Mouse (Mus musculus): ENCODE measurements around the gene Cmtr1. TPM values are rescaled to one million over a fixed set of nuclear protein-coding genes. Genes with fewer than 3 reads are reported as not detected.
A peak's percentile ranks its signal among the peaks of the same experiment; 100 is the strongest.

Cmtr1 gene
- polyA plus RNA-seq, 1 experiment from 2014 or later: 130 TPM

DNA sequence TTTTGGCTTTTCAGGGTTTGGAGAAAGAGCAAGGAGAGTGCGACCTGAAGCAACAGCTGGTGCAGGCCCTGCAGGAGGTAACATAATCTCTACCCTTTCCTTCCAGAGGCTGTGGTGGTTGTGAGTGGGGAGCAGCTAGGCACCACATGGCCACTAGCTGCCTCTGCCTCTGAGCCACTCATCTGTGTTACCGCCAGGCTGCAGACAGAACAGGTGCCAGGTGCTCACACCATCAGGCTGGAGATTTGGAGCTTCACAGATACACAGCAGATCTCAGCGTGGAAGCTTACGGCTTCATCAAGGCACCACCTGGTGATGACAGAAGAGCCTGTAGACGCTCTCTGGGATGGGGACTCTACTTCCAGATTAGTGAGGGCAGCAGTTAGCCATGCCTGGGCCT is 31.4 kb upstream of the Cmtr1 start:
- H3K9ac ChIP-seq (ENCODE audit: low read depth, low read length): no peak overlapping the region

DNA sequence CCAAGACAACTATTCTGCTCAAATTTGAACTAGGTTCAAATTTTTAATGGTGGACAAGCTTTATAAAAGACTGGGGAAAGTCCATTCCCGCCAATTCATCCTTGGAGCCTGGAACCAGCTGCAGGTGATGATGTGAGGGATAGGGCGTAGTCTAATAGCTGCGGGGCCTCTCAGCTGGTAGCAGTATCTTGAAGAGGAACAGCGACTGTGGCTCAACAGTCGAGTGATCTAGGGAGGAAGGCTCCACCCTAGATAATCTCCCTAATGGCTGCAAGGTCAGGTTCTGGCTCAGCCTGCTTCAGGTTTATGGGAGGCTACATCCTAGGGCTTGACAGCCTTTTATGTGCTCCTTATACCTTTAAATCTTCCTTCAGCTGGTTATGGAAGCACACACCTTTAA is 30.8 kb upstream of the Cmtr1 start:
- Histone ChIP-seq H3K4me3 (ENCODE audit: low read depth, low read length) (no peak overlapping the region), H3K27ac (ENCODE audit: low read depth, low read length) (no peak overlapping the region; the same call in 1 of the 2 replicates), H3K27me3 (replicated peaks; ENCODE audit: control insufficient read depth, insufficient read depth, low read length) (no peaks in the 10 kb centered on the region), H3K4me1 (replicated peaks; ENCODE audit: control insufficient read depth, insufficient read depth, low read length) (peaks cover 13% of the 10 kb centered on the region), H3K9ac (ENCODE audit: low read depth, low read length) (no peak overlapping the region), H3K9me3 (ENCODE audit: control insufficient read depth, low read length) (no peaks in the 10 kb centered on the region), H3K36me3 (ENCODE audit: control insufficient read depth, insufficient read depth, low read length) (peaks cover 53% of the 10 kb centered on the region), H3K4me2 (no peak overlapping the region)
- DNase-seq (ENCODE audit: low spot score) (no peak), ATAC-seq (replicated peaks; ENCODE audit: low FRiP score) (peak; percentile 77)
- WGBS: 59% methylated on average over 5 of the region's 5 CpGs

More for the DNA sequence above, 31.4 kb upstream of the Cmtr1 start:
- DNase-seq (ENCODE audit: low spot score): no peak
- Histone ChIP-seq H3K27me3 (replicated peaks; ENCODE audit: control insufficient read depth, insufficient read depth, low read length) (no peaks in the 10 kb centered on the region), H3K36me3 (ENCODE audit: control insufficient read depth, insufficient read depth, low read length) (peaks cover 55% of the 10 kb centered on the region), H3K9me3 (ENCODE audit: control insufficient read depth, low read length) (no peaks in the 10 kb centered on the region), H3K4me1 (replicated peaks; ENCODE audit: control insufficient read depth, insufficient read depth, low read length) (peaks cover 13% of the 10 kb centered on the region), H3K4me3 (ENCODE audit: low read depth, low read length) (no peak overlapping the region), H3K27ac (ENCODE audit: low read depth, low read length) (no peak overlapping the region), H3K4me2 (no peak overlapping the region)
- no peak for ATAC-seq (replicated peaks; ENCODE audit: low FRiP score)
- 84% methylated on average over 5 of the region's 5 CpGs for WGBS

DNA sequence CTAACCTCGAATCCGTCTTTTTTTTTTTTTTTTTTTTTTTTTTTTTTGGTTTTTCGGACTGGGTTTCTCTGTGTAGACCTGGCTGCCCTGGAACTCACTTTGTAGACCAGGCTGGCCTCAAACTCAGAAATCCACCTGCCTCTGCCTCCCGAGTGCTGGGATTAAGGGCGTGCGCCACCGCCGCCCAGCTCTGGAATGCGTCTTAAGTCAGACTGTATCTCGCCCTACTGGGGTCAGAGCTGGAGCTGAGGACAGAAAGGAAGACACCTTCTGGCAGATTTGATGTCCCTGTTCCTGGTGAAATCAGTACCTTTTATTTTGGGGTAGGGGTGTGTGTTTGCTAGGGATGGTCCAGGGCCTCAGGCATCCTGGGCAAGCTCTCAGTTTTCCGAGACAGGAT is 28.1 kb upstream of the Cmtr1 start:
- ATAC-seq (replicated peaks; ENCODE audit: low FRiP score) (no peak), DNase-seq (ENCODE audit: low spot score) (no peak)
- H3K36me3 ChIP-seq (ENCODE audit: control insufficient read depth, insufficient read depth, low read length): peaks cover 54% of the 10 kb centered on the region
- H3K9me3 ChIP-seq (ENCODE audit: control insufficient read depth, low read length): no peaks in the 10 kb centered on the region
- no peak overlapping the region for H3K27ac ChIP-seq (ENCODE audit: low read depth, low read length)
- whole genome bisulfite sequencing: 94% methylated on average over 11 of the region's 11 CpGs
- H3K4me2 ChIP-seq: no peak overlapping the region
- no peaks in the 10 kb centered on the region for H3K27me3 ChIP-seq (replicated peaks; ENCODE audit: control insufficient read depth, insufficient read depth, low read length)
- peaks cover 24% of the 10 kb centered on the region for H3K4me1 ChIP-seq (replicated peaks; ENCODE audit: control insufficient read depth, insufficient read depth, low read length)
- H3K4me3 ChIP-seq (ENCODE audit: low read depth, low read length): no peak overlapping the region
- no peak overlapping the region for H3K9ac ChIP-seq (ENCODE audit: low read depth, low read length)

DNA sequence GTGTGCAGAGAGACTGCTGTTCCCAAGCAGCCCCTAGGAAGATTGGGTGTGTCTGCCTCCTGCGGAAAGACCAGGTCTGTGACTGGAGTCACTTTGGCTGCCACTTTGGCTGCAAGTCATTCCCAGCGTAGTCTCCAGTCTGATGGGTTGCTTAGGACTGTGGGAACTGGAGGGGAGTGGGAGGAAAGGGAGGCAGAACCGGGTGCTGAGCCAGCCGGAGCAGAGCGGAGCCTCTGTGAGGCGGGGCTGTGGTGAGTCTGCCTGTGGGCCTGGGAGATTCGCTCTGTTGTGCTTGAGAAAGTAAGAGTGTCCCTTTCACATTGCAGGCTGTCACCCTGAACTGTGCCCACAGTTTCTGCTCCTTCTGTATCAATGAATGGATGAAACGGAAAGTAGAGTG is 24.9 kb upstream of the Cmtr1 start:
- no peak for DNase-seq (ENCODE audit: low spot score)
- H3K4me2 ChIP-seq: no peak overlapping the region
- H3K9ac ChIP-seq (ENCODE audit: low read depth, low read length): no peak overlapping the region
- H3K27ac ChIP-seq (ENCODE audit: low read depth, low read length): no peak overlapping the region
- H3K27me3 ChIP-seq (replicated peaks; ENCODE audit: control insufficient read depth, insufficient read depth, low read length): no peaks in the 10 kb centered on the region
- ATAC-seq (replicated peaks; ENCODE audit: low FRiP score): no peak
- H3K4me1 ChIP-seq (replicated peaks; ENCODE audit: control insufficient read depth, insufficient read depth, low read length): peaks cover 23% of the 10 kb centered on the region
- H3K9me3 ChIP-seq (ENCODE audit: control insufficient read depth, low read length): no peaks in the 10 kb centered on the region
- WGBS: 88% methylated on average over 8 of the region's 8 CpGs
- H3K36me3 ChIP-seq (ENCODE audit: control insufficient read depth, insufficient read depth, low read length): peaks cover 48% of the 10 kb centered on the region
- no peak overlapping the region for H3K4me3 ChIP-seq (ENCODE audit: low read depth, low read length)

DNA sequence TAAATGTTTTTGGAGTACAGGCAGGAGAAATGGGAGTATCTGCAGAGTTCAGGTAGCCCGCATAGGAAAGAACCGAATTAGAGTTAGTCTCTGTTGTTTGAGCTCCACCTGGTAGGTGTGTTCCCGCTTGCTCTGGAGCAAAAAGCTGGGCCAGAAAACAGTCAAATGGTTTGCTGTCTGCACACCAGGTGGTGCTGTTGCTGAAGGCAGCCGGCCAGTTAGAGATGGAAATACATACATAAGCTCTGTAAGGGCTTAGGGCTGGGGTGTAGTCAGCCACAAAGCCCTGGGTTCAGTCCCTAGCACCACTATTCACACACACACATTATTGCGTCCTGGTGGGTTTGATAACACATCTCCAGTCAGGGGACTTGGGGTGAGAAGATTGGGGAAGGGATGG is 24.3 kb upstream of the Cmtr1 start:
- H3K27me3 ChIP-seq (replicated peaks; ENCODE audit: control insufficient read depth, insufficient read depth, low read length): no peaks in the 10 kb centered on the region
- peaks cover 23% of the 10 kb centered on the region for H3K4me1 ChIP-seq (replicated peaks; ENCODE audit: control insufficient read depth, insufficient read depth, low read length)
- no peak overlapping the region for H3K9ac ChIP-seq (ENCODE audit: low read depth, low read length)
- no peak overlapping the region for H3K27ac ChIP-seq (ENCODE audit: low read depth, low read length)
- H3K9me3 ChIP-seq (ENCODE audit: control insufficient read depth, low read length): no peaks in the 10 kb centered on the region
- ATAC-seq (replicated peaks; ENCODE audit: low FRiP score): no peak
- DNase-seq (ENCODE audit: low spot score): no peak
- 69% methylated on average over 5 of the region's 5 CpGs for WGBS
- H3K36me3 ChIP-seq (ENCODE audit: control insufficient read depth, insufficient read depth, low read length): peaks cover 48% of the 10 kb centered on the region
- no peak overlapping the region for H3K4me3 ChIP-seq (ENCODE audit: low read depth, low read length)
- no peak overlapping the region for H3K4me2 ChIP-seq

DNA sequence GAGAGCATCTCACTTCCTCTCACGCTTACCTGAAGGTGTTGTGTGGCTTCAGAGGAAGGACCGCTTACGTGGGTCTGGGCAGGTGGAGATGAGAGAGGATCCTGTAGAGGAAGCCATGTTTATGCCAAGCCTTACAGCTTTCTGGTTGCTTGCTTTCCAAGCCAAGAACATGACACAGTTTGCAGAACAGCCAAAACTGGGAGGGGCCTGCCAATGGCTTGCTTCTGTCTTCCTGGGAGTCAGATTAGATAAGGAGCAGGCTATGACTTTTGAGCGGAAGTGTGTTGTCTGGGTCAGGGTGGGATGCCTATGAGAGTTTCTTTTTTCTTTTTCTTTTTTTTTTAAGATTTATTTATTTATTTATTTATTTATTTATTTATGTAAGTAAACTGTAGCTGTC is 23.0 kb upstream of the Cmtr1 start:
- Histone ChIP-seq H3K9ac (ENCODE audit: low read depth, low read length) (no peak overlapping the region), H3K27ac (ENCODE audit: low read depth, low read length) (no peak overlapping the region), H3K36me3 (ENCODE audit: control insufficient read depth, insufficient read depth, low read length) (peaks cover 46% of the 10 kb centered on the region), H3K4me2 (peak overlapping the region; percentile 35; the same call in 1 of the 2 replicates), H3K4me1 (replicated peaks; ENCODE audit: control insufficient read depth, insufficient read depth, low read length) (peaks cover 23% of the 10 kb centered on the region), H3K9me3 (ENCODE audit: control insufficient read depth, low read length) (no peaks in the 10 kb centered on the region), H3K27me3 (replicated peaks; ENCODE audit: control insufficient read depth, insufficient read depth, low read length) (no peaks in the 10 kb centered on the region), H3K4me3 (ENCODE audit: low read depth, low read length) (no peak overlapping the region)
- ATAC-seq (replicated peaks; ENCODE audit: low FRiP score): peak; percentile 68; the same call in 1 of the 2 replicates
- 79% methylated on average over 4 of the region's 4 CpGs for WGBS
- DNase-seq (ENCODE audit: low spot score): no peak

DNA sequence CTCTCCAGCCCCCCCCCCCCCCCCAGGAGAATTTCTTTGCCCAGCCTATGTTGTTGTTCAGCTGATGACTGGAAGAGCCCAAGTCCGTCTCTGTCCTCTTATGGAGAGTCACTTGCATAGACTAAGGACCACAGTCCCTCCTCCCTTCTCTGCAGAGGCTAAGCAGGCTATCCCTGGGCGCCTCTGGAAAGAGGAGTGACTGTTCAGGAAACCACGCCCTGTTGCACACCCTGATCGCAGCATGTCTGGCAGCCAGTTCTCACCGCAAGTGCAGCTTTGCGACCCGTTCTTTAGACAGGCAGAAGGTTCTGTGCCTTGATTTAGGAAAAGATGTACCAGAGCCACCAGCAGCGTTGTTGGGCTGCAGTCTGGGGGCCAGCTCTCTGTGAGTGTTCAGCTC is 22.5 kb upstream of the Cmtr1 start:
- no peak overlapping the region for H3K27ac ChIP-seq (ENCODE audit: low read depth, low read length)
- no peaks in the 10 kb centered on the region for H3K9me3 ChIP-seq (ENCODE audit: control insufficient read depth, low read length)
- 47% methylated on average over 8 of the region's 8 CpGs for WGBS
- peak overlapping the region; percentile 20; the same call in 1 of the 2 replicates for H3K4me2 ChIP-seq
- peaks cover 23% of the 10 kb centered on the region for H3K4me1 ChIP-seq (replicated peaks; ENCODE audit: control insufficient read depth, insufficient read depth, low read length)
- H3K27me3 ChIP-seq (replicated peaks; ENCODE audit: control insufficient read depth, insufficient read depth, low read length): no peaks in the 10 kb centered on the region
- ATAC-seq (replicated peaks; ENCODE audit: low FRiP score) (peak; percentile 83), DNase-seq (ENCODE audit: low spot score) (no peak)
- H3K4me3 ChIP-seq (ENCODE audit: low read depth, low read length): no peak overlapping the region
- H3K36me3 ChIP-seq (ENCODE audit: control insufficient read depth, insufficient read depth, low read length): peaks cover 45% of the 10 kb centered on the region
- peak overlapping the region; percentile 0; the same call in 1 of the 2 replicates for H3K9ac ChIP-seq (ENCODE audit: low read depth, low read length)

DNA sequence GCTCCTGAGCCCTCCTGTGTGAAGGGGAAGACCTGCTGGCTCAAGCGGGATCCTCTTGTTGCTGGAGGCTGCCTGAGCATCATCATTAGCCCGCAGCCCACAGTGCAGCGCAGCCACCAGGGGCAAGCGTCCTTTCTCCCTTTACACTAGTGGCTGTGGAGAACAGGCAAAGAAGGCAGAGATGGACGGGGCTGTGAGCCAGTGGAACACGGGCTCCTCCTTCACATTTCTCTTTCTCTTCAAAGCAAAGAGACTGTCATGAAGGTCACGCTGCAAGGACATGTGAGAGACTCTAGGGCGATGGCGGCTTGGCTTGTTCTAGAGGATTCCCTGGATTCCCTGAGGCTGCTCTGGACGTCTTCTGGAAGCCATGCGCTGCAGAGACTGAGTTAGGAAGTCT is 19.4 kb upstream of the Cmtr1 start:
- Histone ChIP-seq H3K4me3 (ENCODE audit: low read depth, low read length) (no peak overlapping the region), H3K27me3 (replicated peaks; ENCODE audit: control insufficient read depth, insufficient read depth, low read length) (no peaks in the 10 kb centered on the region), H3K9ac (ENCODE audit: low read depth, low read length) (no peak overlapping the region), H3K4me2 (no peak overlapping the region), H3K9me3 (ENCODE audit: control insufficient read depth, low read length) (no peaks in the 10 kb centered on the region), H3K36me3 (ENCODE audit: control insufficient read depth, insufficient read depth, low read length) (peaks cover 35% of the 10 kb centered on the region), H3K4me1 (replicated peaks; ENCODE audit: control insufficient read depth, insufficient read depth, low read length) (peaks cover 23% of the 10 kb centered on the region), H3K27ac (ENCODE audit: low read depth, low read length) (no peak overlapping the region)
- ATAC-seq (replicated peaks; ENCODE audit: low FRiP score) (no peak), DNase-seq (ENCODE audit: low spot score) (no peak)
- 94% methylated on average over 11 of the region's 11 CpGs for WGBS

DNA sequence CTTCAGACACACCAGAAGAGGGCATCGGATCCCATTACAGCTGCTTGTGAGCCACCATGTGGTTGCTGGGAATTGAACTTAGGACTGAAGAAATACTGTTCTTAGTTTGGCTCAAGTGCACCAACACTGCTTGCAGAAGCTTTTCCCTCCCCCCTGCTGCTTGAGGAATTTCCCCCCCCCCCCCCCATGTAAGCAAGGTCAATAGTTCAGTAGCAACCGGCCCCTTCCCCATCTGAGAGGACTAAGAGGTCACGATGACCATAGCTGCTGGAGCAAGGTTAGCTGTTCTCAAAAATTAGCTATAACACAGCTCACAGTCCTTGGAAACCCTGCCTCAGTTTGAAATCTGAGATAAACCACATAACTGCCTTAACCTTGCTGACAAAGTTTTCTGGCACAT is 18.2 kb upstream of the Cmtr1 start:
- ATAC-seq (replicated peaks; ENCODE audit: low FRiP score) (no peak), DNase-seq (ENCODE audit: low spot score) (no peak)
- no peak overlapping the region for H3K4me3 ChIP-seq (ENCODE audit: low read depth, low read length)
- H3K36me3 ChIP-seq (ENCODE audit: control insufficient read depth, insufficient read depth, low read length): peaks cover 28% of the 10 kb centered on the region
- no peaks in the 10 kb centered on the region for H3K27me3 ChIP-seq (replicated peaks; ENCODE audit: control insufficient read depth, insufficient read depth, low read length)
- peaks cover 12% of the 10 kb centered on the region for H3K4me1 ChIP-seq (replicated peaks; ENCODE audit: control insufficient read depth, insufficient read depth, low read length)
- no peak overlapping the region for H3K27ac ChIP-seq (ENCODE audit: low read depth, low read length)
- no peaks in the 10 kb centered on the region for H3K9me3 ChIP-seq (ENCODE audit: control insufficient read depth, low read length)
- H3K9ac ChIP-seq (ENCODE audit: low read depth, low read length): no peak overlapping the region
- no peak overlapping the region for H3K4me2 ChIP-seq
- WGBS: 70% methylated on average over 3 of the region's 3 CpGs
